Mouse (Mus musculus) ovary, postnatal 36 days (tissue): Measurements from ENCODE around the gene Cd200.
"Not testable (repeated sequence)": the region's sequence is repeated elsewhere in the genome, so short reads cannot be mapped to it uniquely, and the experiment has no call there.

Experiments used
- DNase-seq: peaks from one replicate; pipeline ENCODE4 v3.0.0; 2022; ENCODE audit warnings: low spot score, mixed read lengths

Gene Cd200

GRCm38 (mm10) chr16:45408425-45409063 lies at the start of gene Cd200:
TSS of gene Cd200 (minus strand) at chr16:45409053.
- peak; percentile 66 for DNase-seq

GRCm38 (mm10) chr16:45454762-45455161 lies 45.9 kb upstream of the Cd200 start:
- no peak for DNase-seq

GRCm38 (mm10) chr16:45437230-45437739 lies 28.4 kb upstream of the Cd200 start:
- DNase-seq: no peak

GRCm38 (mm10) chr16:45435591-45435990 lies 26.7 kb upstream of the Cd200 start:
- DNase-seq: no peak

- peak; percentile 37 for DNase-seq
Observed at GRCm38 (mm10) chr16:45427651-45428050, 18.8 kb upstream of the Cd200 start.

- no peak for DNase-seq
Observed at GRCm38 (mm10) chr16:45413497-45413896, 4.6 kb upstream of the Cd200 start.

GRCm38 (mm10) chr16:45409064-45409446 lies 202 bp upstream of the Cd200 start:
- not testable (repeated sequence) for DNase-seq

- DNase-seq: no peak
Observed at GRCm38 (mm10) chr16:45407645-45408400, 1.0 kb downstream of the Cd200 start.

- DNase-seq: no peak
Observed at GRCm38 (mm10) chr16:45407091-45407490, 1.8 kb downstream of the Cd200 start.

- no peak for DNase-seq
Observed at GRCm38 (mm10) chr16:45402951-45403350, 5.9 kb downstream of the Cd200 start.

GRCm38 (mm10) chr16:45402036-45402435 lies 6.8 kb downstream of the Cd200 start:
- no peak for DNase-seq

- DNase-seq: peak; percentile 25
Observed at GRCm38 (mm10) chr16:45399947-45400555, 8.8 kb downstream of the Cd200 start.

GRCm38 (mm10) chr16:45399411-45399810 lies 9.4 kb downstream of the Cd200 start:
- DNase-seq: no peak

- DNase-seq: no peak
Observed at GRCm38 (mm10) chr16:45397440-45397839, 11.4 kb downstream of the Cd200 start.

GRCm38 (mm10) chr16:45392246-45392645 lies 16.6 kb downstream of the Cd200 start:
- no peak for DNase-seq

- no peak for DNase-seq
Observed at GRCm38 (mm10) chr16:45391680-45392079, 17.2 kb downstream of the Cd200 start.

- DNase-seq: no peak
Observed at GRCm38 (mm10) chr16:45390286-45390956, 18.4 kb downstream of the Cd200 start.

GRCm38 (mm10) chr16:45389833-45390232 lies 19.0 kb downstream of the Cd200 start:
- no peak for DNase-seq

- no peak for DNase-seq
Observed at GRCm38 (mm10) chr16:45389041-45389440, 19.8 kb downstream of the Cd200 start.

- DNase-seq: no peak
Observed at GRCm38 (mm10) chr16:45381811-45382210, 27.0 kb downstream of the Cd200 start.

- DNase-seq: no peak
Observed at GRCm38 (mm10) chr16:45378959-45379358, 29.9 kb downstream of the Cd200 start.
